Mouse (Mus musculus): ENCODE data around the gene D830030K20Rik. TPM values are rescaled to one million over a fixed set of nuclear protein-coding genes. Genes with fewer than 3 reads are reported as not detected.

D830030K20Rik gene
- 6.2 and 9.1 TPM in 2 replicates for polyA plus RNA-seq (2021; fragmentation: Nextera tagmentation)
- long read RNA-seq, experiment 1, partial matches to known transcripts: 0 of 10 reads
- long read RNA-seq, experiment 1, other reads (novel, unspliced or antisense): 8 of 10 reads
- long read RNA-seq, experiment 2, partial matches to known transcripts: 0 of 5 reads
- long read RNA-seq, experiment 2, other reads (novel, unspliced or antisense): 4 of 5 reads

GRCm38 (mm10) chr14:3208272-3209152 is at the start of gene D830030K20Rik:
D830030K20Rik (plus strand) TSS chr14:3208488.

GRCm38 (mm10) chr14:3187955-3188354 is 20.3 kb upstream of the D830030K20Rik start, which contains the start of gene Gm5795:
Gm5795 (plus strand) TSS chr14:3188255.

Other genes with a start within 250 kb of the D830030K20Rik start
- not detected in 2 replicates for gene Gm2888, start 178.5 kb upstream of the D830030K20Rik start, polyA plus RNA-seq (2021; fragmentation: Nextera tagmentation)
- gene Gm2897, start 159.2 kb upstream of the D830030K20Rik start, polyA plus RNA-seq (2021; fragmentation: Nextera tagmentation): 0.08 and 1.0 TPM in 2 replicates
- not detected in 2 replicates for gene Gm10340, start 74.5 kb upstream of the D830030K20Rik start, polyA plus RNA-seq (2021; fragmentation: Nextera tagmentation)
- 0.08 TPM in 1 of 2 replicates, not detected in the other for gene Gm5795, start 20.2 kb upstream of the D830030K20Rik start, polyA plus RNA-seq (2021; fragmentation: Nextera tagmentation)
- gene Gm2956, start 124.1 kb downstream of the D830030K20Rik start, polyA plus RNA-seq (2021; fragmentation: Nextera tagmentation): 0.25 and 0.31 TPM in 2 replicates
- not detected in 2 replicates for gene Gm10413, start 186.6 kb downstream of the D830030K20Rik start, polyA plus RNA-seq (2021; fragmentation: Nextera tagmentation)
- gene Gm10409, start 204.1 kb downstream of the D830030K20Rik start, polyA plus RNA-seq (2021; fragmentation: Nextera tagmentation): 1.3 and 2.3 TPM in 2 replicates
- 0.11 and 0.82 TPM in 2 replicates for gene Gm3005, start 219.6 kb downstream of the D830030K20Rik start, polyA plus RNA-seq (2021; fragmentation: Nextera tagmentation)
- gene Gm10408, start 240.9 kb downstream of the D830030K20Rik start, polyA plus RNA-seq (2021; fragmentation: Nextera tagmentation): 0.18 TPM in 1 of 2 replicates, not detected in the other